Mouse (Mus musculus) adrenal gland, adult 2 months (tissue): ENCODE measurements around the gene Klhl22. TPM values are rescaled to one million over a fixed set of nuclear protein-coding genes. Genes with fewer than 3 reads are reported as not detected.

Source experiments
- DNase-seq: peaks from one replicate; pipeline ENCODE4 v3.0.0; 2021
- polyA plus RNA-seq: library from polyadenylated mRNA; depleted of rRNA; stranded (reverse); fragments of >200 nt; gene quantifications from 2 replicates; pipeline ENCODE4 v1.2.3, GENCODE M21; 2012
- total RNA-seq, 2 experiments: library from RNA; stranded (reverse); gene quantifications; 2 replicates each; pipeline ENCODE4 v1.2.3; 2021

Gene Klhl22
- total and polyA plus RNA-seq, 3 experiments = 45.5 to 68.2 (median 49.8) TPM

DNA sequence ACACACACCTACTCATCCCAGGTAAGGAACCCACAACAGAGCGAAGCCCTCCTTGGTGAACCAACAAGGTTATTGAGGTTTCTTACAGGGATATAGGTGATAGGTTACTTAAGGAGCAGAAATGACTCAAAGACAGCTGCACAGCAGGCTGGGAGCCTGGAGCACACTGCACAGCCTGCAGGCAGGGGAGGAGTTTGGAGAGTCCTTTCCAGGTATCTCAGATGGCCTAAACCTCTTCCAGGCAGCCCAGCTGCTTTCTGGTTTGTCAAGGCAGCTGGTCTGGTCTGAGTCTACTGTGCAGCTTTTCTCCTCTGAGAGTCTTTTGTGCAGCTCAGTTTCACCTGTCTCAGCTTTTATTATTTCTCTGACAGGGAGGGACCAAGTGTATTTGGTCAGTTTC lies 1.7 kb upstream of the Klhl22 start:
- no peak for DNase-seq

DNA sequence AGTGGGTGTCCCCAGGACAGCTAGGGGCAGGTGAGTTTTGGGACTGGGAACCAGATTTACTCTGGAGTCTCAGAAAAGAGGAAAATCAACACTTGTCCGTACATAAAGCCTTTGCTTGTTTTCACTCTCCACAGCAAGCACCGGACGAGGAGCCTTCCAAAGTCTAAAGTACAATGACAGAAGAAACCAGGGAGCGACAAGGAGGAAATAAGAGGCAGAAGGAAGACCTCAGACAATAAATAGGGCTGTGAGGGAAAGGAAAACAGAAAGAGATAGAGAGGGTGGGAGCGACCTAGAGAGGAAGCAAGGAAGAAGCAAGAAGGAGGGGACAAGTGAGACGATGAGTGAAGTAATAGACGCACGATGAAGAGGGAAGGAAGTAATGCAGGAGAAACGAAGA lies 516 bp upstream of the Klhl22 start:
- no peak for DNase-seq

DNA sequence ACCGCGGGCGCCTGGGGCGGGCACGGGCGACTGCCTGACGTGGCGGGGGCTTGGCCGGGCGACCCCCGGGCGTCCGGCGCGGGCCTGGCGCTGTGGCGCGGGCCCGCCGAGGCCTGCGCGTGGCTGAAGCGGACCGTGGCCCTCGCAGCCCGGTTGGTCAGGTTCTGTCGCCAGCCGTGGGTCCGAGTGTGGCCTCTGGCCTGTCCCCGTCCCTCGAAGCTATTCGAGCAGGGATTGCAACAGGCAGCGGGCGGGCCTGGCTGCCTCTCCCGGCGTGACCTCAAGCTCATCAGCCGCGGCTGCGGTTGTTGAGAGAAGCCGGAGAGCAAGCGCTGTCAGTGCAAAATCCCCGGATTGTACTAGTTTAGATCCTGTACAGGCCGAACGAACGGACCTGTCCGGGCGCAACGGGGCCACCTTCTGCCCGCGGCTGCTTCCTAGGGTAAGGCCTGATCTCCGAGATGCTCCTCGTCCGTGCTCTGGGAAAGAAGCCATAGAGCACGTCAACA lies 449 bp downstream of the Klhl22 start:
- peak; percentile 84 for DNase-seq

DNA sequence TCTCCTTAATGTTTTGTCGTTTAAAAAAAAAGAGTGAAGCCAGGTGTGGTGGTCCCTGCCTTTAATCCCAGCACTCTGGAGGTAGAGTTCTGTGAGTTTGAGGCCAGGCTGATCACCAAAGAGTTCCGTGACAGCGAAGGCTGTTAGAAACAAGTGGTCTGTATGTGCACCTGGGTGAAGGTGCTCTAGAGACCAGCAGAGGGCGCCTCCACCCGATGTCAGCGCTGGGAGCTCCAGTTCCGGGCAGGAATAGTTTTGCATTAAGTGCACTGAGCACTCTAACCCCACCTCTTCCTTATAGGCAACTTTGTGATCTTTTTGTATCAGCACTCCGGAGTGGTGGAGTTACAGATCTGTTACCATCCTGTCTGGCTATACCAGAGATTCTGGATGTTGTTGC lies 1.2 kb downstream of the Klhl22 start:
- DNase-seq = peak; percentile 49

DNA sequence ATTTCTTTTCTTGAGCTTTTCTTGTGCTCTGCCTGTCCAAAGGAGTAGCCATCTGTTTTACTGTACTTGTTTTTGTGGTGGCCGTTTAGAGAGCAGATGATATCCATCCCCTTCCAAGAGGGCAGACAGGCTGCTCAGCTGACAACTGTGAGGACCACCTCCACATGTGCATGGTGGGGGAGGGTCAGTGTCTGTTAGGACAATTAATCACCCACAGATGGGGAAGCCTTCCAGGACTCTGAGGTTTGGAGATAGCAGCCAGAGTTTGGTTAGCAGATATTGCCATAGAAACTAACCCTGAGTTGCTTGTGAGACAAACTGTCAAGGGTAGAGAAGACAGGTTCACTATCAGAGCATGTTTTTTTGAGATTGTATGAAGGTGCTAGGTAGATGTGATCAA lies 1.7 kb downstream of the Klhl22 start:
- no peak for DNase-seq

DNA sequence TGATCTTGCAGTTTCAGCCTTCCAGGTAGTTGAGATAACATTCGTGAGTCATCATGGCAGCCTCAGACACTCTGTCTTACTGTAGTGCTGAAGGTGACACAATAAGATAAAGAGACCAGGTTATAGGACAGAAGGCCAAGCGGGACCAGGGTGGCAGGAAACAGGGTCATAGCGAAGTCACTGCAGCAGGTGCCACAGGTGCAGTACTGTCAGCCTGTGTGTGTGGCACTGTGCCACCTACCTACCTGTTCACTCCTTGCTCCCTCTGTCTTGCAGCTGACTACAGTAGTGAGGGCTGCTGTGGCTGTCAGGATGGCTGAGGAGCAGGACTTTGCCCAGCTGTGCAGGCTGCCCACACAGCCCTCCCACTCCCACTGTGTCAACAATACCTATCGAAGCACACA lies 4.7 kb downstream of the Klhl22 start:
- no peak for DNase-seq

DNA sequence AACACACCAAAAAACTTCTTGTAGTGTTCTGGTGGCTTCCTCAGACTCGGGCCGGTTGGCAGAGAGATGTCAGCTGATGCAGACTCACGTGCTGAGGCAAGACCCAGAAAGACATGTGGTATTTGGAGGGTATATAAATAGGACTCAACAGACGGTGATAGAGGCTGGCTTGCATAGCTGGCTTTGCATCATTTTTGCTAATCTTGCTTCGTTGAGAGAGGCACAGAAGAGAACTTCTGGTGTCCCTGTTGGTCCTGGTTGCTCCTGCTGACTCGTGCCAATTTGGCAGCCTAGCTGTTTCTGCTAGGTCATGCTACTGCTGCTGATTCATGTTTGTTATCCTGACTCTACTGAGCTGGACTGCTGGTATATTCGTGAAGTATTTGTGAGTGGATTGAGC lies 9.4 kb downstream of the Klhl22 start:
- DNase-seq = peak; percentile 77

DNA sequence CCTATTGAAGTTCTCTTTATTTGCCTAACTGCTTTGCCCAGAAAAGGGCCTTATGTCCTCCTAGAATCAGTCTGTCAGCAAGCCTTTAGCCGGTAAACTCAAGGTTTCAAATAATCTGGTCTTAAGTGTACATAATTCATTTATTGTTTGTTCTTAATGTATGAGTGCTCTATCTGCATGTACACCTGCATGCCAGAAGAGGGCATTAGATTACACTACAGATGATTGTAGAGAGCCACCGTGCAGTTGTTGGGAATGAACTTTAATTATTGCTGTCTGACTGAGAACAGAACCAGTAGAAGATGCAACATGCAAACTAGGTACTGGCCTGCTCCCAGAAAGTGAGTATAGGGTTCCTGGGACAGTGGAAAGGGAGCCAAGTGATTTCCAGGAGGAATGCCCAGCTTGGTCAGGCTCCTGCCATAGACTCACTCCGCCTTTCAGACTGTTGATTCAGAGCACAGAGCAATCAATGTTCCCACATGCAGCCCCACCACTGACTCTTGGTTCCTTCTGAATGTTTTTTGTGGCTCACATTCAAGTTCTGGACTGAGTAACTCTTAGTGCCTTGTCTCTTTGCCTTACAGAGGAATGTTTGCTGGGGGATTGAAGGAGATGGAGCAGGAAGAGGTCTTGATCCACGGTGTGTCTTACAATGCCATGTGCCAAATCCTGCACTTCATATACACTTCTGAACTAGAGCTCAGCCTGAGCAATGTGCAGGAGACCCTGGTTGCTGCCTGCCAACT lies 11.9 kb downstream of the Klhl22 start:
- peak; percentile 38 for DNase-seq

DNA sequence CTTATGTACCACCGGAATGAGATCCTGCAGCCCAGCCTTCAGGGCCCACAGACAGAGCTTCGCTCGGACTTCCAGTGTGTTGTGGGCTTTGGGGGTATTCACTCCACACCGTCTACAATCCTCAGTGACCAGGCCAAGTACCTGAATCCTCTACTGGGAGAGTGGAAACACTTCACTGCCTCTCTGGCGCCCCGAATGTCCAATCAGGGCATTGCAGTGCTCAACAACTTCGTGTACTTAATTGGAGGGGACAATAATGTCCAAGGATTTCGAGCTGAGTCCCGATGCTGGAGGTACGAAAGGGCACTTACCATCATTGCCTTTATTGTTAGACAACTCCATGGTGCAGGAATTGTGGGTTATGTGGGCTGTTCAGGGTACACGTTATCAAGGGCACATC lies 17.4 kb downstream of the Klhl22 start:
- DNase-seq = no peak

DNA sequence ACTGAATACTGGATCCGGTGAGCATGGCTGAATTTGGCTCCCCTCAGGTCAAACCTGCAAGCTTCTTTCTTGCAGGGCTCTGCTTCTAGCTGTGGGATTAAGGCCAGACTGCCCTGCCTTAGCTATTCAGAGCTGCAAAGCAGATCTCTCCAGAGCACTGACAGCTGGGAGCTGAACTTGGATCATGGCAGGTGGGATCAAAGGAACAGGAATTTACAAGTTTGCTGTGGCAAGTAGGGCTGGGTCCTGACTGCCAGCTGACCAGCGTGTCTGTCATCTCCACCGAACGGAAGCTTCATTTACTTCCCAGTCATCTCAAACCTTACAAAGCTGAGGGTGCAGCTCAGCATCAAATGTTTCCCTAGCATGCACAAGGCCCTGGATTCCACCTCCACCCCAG lies 18.8 kb downstream of the Klhl22 start:
- no peak for DNase-seq

DNA sequence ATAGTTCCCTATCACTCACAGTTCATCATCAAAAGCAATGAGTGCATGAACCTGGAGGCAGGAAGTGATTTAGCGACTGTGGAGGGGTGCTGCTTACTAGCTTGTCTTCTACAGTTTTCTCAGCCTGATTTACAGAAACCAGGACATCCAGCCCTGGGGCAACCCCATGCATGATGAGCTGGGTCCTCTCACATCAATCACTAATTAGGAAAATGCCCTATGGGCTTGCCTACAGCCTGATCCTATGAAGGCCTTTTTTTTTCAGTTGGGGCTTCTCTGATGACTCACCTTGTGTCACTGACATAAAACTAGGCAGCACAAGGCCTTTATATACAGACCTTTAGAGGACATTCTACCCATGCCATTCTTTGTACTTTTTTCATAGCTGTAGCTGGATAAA lies 20.3 kb downstream of the Klhl22 start:
- peak; percentile 25 for DNase-seq

DNA sequence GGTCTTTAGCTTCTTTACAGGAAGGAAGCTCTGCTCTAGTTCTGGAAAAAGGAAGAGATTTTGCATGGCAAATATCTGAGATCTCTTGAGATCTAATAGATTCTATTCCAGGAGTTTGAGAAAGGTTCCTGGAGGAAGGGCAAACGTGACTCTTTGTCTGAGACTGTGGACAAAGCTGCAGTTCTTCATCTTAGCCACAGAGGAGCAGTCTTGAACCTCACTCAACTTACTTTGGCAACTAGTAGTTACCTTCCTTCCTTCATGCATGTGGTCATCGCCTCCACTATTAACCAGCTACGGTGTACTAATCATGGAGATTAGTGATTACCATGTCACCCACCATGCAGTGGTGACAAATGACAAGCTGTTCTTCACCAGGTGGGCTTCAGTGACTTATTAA lies 25.9 kb downstream of the Klhl22 start:
- no peak for DNase-seq

DNA sequence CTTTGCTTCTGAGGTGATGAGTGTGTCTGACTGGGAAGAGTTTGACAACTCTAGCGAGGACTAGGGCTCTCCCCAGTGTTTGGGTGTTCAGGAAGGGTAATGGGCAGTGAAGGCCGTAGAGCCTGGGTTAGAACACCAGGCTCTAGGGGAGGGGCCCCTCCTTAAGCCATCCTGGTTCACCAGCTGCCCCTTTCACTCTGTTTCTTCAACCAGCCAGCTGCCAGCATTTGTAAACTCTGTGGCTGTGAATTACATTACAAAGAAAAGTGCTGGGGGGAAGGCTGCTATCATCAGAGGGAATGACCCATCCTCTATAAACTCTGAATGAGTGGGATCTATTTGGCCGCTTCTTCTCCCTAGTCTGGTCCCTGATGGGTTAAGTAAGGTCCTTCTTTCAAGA lies 33.3 kb downstream of the Klhl22 start:
- no peak for DNase-seq

DNA sequence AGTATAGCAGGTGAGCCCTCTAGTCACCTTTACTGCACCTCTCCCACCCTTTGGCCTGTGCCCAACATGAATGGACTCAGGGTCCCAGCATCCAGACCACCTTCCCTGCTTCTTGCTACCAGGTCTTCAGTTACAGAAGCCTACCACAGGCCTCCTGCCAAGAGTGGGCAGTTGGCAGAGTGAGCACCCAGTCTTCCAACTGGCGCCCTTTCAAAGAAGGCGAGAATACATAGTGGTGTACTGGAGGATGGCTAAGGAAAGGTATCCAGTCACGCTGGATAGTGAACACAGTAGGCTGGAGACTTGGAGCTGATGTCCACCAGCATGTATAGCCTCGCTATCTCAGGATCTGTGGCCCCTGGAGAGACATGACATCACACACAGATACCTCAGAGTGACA lies 34.6 kb downstream of the Klhl22 start:
- DNase-seq = no peak

DNA sequence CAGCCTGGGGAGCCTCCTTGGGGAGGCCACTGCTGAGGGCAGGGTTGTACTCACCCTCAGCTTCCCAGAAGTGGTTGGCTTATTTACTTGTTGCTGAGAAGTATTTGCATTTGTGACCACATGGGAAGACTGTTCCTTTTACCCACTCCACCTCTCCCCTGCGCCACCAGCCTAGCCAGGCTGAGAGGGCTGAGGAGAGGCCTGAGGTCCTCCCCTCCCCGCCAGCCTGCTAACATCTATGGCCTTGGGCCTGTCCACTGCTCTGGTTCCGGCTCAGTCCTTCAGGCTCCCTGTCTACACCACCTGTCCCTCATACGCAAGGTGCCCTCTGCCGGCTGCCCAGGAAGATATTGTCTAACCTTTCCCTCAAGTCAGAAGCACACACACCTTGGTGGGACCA lies 36.2 kb downstream of the Klhl22 start:
- no peak for DNase-seq

DNA sequence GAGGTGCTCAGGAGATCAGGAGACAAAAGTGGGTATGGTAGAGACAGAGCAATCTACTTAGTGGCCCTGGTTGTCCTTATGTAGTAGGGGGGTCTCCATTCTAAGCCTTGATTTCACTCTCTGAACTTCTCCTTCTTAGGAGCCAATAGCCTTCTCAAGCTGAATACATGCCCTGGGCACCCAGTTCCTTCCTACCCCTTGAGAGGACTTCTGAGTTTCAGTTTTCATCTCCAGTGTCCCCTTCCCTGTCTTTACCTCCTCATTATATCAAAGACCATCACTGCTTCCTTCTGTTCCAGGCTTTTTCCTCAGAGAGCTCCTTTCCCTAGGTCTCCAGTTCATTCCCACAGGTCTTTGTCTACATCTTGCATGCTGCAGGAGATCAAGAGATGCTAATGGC lies 37.1 kb downstream of the Klhl22 start:
- DNase-seq = no peak

DNA sequence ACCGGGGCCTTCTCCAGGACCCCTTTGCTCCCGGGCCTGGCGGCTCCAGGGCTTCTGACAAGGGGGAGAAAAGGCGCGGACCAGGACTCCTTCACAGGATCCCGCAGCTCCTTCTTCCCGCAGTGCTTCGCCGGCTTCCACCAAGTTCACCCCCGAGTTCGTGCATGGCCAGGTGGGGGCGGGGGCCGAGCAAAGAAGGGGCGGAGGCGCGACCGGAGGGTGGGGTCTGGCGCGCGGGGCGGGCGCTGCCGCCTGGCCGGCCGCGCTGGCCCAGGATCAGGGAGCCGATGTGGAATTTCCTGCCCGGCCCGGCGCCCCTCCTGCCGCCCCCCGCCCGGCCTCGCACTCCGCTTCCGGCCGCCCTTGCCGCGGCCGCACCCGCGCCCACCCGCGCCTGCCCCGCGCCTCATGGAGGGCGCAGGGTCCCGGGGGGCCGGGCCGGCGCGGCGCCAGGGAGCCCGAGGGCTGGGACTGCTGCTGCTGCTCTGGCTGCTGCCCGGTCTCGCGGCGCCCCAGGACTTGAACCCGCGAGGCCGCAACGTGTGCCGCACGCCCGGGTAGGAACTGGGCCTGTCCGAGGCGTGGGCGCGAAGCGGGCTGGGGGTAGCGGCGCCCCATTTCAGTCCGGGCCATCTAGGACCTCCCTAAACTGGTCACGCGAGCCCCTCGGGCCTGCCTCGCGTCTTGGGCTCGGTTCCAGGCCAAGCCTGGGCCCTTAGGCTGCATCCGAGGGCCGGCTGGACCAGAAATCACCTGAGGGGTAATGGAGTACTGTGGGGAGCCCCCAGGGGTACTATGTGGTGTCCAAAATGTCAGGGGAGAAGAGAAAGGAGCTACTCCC lies 37.8 kb downstream of the Klhl22 start, which contains the start of gene Scarf2:
Gene Scarf2 (plus strand): TSS at position 312 of the 841 bp plus-strand sequence.
- peak; percentile 55 for DNase-seq

DNA sequence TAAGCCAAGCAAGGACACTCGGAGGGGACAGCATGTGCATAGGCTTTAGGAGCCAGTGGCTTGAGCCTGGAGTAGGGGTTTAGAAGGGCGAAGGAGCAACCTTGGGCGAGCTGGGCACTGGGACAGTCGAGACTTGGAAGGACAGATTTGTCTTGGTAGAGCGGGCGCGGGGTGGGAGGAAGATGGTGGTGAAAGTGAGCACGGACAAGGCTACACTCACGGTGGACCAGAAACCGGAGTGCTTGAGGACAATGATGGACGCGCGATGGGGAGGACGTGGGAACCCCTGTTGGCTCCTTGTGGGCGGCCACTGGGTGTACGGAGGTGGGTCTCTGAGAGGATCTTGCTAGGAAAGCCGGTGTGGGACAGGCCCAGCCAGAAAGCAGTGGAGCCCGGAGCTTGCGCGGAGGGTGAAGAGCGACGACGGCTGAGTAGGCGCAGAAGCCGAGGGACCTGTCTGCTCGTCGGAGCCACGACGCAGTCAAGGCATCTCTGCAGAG lies 38.4 kb downstream of the Klhl22 start:
- peak; percentile 25 for DNase-seq

DNA sequence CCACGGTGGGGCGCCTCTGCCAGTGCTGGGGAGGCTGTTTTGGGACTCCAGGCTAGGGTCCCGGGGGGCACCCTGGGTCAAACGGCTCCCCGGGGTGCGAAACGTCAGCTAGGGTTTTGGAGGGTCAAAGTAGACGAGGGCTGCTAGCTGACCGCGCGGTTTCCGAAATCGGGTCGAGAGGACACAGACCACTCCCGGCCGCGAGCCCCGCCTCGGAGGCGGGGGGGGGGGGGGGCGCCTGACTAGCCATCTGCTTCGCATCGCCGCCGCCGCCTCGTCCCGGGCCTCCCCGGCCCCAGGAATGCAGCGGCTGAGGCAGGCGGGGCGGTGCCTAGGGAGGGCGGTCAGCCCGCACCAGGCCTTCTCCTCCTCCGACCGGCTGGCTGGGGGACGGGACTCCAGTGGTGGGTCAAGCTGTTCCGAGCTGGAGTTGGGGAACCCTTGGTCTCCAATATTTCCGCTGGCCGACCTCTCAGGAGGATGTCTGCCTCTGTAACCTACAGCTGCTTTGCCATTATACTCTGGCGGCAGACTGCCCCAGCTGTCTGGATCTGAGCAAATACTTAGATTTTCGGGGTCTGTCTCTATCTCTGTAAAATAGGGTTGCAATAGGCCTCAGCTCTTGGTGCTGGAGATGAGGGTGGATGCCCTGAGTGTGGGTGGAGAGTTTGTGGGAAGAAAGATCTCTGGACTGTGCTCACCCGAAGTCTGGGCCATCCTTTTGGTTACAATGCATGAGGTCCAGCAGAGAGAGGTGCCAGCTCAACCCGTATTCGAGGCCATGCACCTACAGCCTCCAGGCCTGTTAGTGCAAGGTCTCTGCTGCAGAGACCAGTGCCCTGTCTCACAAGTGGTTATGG lies 39.1 kb downstream of the Klhl22 start:
- DNase-seq = peak; percentile 42

DNA sequence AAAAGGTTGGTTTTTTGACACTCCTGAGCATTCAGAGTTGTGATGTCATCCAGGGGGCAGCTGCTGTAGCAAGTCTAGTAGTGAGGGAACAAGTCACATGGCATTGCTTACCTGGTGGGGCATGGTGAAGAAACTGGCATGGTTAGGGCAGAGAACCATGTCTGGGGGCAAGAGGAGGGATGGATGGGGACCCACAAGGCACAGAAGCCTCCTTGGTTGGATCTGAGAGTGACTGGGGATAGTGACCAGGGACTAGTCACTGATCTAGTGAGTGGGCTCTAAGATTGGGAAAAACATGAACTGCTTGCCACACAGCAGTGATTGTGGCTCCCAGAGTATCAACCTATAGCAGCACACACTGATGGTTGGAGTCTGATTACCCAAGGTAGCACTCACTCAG lies 40.2 kb downstream of the Klhl22 start:
- no peak for DNase-seq

DNA sequence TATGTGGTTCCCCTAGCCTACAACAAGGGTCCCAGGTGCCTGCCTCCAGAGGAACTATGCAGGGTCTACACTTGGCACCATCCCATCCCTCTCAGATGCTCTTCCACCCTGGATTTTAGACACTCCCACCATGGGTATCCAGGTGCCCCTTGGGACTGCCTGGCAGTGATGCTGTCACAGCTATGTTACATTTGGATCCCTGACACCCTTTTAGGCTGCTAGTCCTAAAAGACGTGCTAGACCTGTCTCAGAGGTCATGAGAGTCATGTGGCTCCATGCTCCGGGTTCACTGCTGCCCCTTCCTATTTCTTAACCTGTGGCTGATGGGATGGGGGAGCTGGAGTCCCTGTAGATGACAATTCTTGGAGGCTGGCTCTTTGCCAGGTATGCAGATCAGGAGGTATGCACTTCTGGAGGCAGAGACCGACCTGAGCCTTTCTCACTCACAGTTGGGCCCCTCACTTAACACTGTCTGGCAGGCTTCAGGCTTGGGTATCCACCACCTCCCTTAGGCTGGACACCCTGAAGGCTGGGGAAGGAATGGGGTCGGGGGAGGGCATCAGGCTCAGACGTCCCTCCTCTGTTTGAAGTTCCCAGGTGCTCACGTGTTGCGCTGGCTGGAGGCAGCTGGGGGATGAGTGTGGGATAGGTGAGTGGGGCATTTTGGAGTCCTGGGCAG lies 42.5 kb downstream of the Klhl22 start:
- DNase-seq = no peak

DNA sequence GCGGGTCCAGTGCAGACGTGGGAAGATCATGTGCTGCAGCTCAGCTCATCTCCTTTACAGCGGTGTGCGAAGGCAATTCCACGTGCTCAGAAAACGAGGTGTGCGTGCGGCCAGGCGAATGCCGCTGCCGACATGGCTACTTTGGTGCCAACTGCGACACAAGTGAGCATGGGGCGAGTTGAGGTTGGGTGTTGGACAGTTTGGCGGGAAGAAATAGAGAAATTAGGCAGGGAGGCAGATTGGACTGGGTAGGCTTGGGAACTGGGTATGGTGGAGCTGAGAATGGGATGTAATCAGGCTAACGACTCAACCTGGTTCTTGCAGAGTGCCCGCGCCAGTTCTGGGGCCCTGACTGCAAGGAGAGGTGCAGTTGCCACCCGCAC lies 43.0 kb downstream of the Klhl22 start:
- no peak for DNase-seq
